Mouse (Mus musculus) limb, embryonic 11.5 days (tissue): Measurements from ENCODE around the gene Has3. TPM values are rescaled to one million over a fixed set of nuclear protein-coding genes. Genes with fewer than 3 reads are reported as not detected.

Experiments used
- ATAC-seq: fragments of 200-750 bp; cut with Nextera tagmentation; 2 replicates; pipeline ENCODE4 v1.8.0; 2017; ENCODE audit warnings: low read depth; ENCODE audit not compliant: insufficient number of reproducible peaks, low FRiP score, low TSS enrichment
- DNase-seq: peaks from one replicate; pipeline ENCODE4 v3.0.0-alpha.2; 2015; ENCODE audit warnings: low spot score
- H3K27ac ChIP-seq: fragments of 300-500 bp; sonication (generic); replicated peaks from 2 replicates; pipeline ENCODE4 v1.5.1; 2014; ENCODE audit warnings: low read depth, mild to moderate bottlenecking, low read length
- H3K27me3 ChIP-seq: fragments of 300-500 bp; sonication (generic); 2 replicates; pipeline ENCODE4 v1.6.1; 2014; ENCODE audit warnings: mild to moderate bottlenecking, low read length, mixed read lengths; ENCODE audit not compliant: control insufficient read depth, insufficient read depth
- H3K36me3 ChIP-seq: fragments of 300-500 bp; sonication (generic); 2 replicates; pipeline ENCODE4 v1.6.1; 2014; ENCODE audit warnings: mild to moderate bottlenecking, low read length, moderate library complexity, mixed read lengths; ENCODE audit not compliant: control insufficient read depth, insufficient read depth
- H3K4me1 ChIP-seq: fragments of 300-500 bp; sonication (generic); 2 replicates; pipeline ENCODE4 v1.6.1; 2014; ENCODE audit warnings: low read length, mixed read lengths; ENCODE audit not compliant: control insufficient read depth, insufficient read depth
- H3K4me2 ChIP-seq: fragments of 300-500 bp; sonication (generic); 2 replicates; pipeline ENCODE4 v1.6.1; 2014; ENCODE audit warnings: low read depth, mild to moderate bottlenecking, moderate library complexity; ENCODE audit not compliant: severe bottlenecking
- H3K4me3 ChIP-seq: fragments of 300-500 bp; sonication (generic); 2 replicates; pipeline ENCODE4 v1.5.1; 2014; ENCODE audit warnings: low read depth, low read length
- H3K9ac ChIP-seq: fragments of 300-500 bp; sonication (generic); 2 replicates; pipeline ENCODE4 v1.6.1; 2014; ENCODE audit warnings: mild to moderate bottlenecking, low read length
- H3K9me3 ChIP-seq: fragments of 300-500 bp; sonication (generic); 2 replicates; pipeline ENCODE4 v1.6.1; 2016; ENCODE audit warnings: low read length; ENCODE audit not compliant: control insufficient read depth
- WGBS: fragments of 180-500 bp; shearing (Covaris S2); extraction: QIAGEN DNeasy Blood & Tissue Kit; methylation state at CpG from one replicate; pipeline ENCODE4 v1.1.7; 2014; 5-methylcytosine and 5-hydroxymethylcytosine counted together
- polyA plus RNA-seq: library from polyadenylated mRNA; unstranded; fragments of >200 nt; fragmentation: Nextera tagmentation; extraction: Ambion mirVana; gene quantifications from 2 replicates; pipeline ENCODE4 v1.2.1, GENCODE M21; 2014

Gene Has3
- polyA plus RNA-seq, 1 experiment from 2014 or later: 0.40 TPM

DNA sequence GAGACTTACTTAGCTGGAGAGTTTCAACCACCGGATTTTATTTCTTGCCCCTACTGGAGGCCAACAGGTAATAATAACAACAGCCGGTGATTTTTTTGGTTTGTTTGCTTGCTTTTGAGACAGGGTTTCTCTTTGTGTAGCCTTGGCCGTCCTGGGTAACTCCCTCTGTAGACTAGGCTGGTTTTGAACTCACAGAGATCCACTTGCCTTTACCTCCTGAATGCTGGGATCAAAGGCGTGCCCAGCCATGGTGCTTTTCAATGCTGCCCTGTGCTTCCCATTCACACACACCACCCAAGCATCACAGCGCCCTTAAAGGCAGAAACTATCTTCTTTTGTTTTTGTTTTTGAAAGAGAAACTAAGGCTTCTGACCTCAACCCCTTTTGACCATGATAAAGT is 59.9 kb downstream of the Has3 start:
- no peaks in the 10 kb centered on the region for H3K27me3 ChIP-seq
- no peak overlapping the region for H3K4me3 ChIP-seq
- ATAC-seq (no peak), DNase-seq (no peak)
- H3K4me2 ChIP-seq: no peak overlapping the region
- H3K4me1 ChIP-seq: peaks cover 15% of the 10 kb centered on the region
- no peak overlapping the region for H3K27ac ChIP-seq
- H3K9ac ChIP-seq: no peak overlapping the region
- no peaks in the 10 kb centered on the region for H3K36me3 ChIP-seq
- H3K9me3 ChIP-seq: no peaks in the 10 kb centered on the region
- 76% methylated on average over 5 of the region's 5 CpGs for WGBS

DNA sequence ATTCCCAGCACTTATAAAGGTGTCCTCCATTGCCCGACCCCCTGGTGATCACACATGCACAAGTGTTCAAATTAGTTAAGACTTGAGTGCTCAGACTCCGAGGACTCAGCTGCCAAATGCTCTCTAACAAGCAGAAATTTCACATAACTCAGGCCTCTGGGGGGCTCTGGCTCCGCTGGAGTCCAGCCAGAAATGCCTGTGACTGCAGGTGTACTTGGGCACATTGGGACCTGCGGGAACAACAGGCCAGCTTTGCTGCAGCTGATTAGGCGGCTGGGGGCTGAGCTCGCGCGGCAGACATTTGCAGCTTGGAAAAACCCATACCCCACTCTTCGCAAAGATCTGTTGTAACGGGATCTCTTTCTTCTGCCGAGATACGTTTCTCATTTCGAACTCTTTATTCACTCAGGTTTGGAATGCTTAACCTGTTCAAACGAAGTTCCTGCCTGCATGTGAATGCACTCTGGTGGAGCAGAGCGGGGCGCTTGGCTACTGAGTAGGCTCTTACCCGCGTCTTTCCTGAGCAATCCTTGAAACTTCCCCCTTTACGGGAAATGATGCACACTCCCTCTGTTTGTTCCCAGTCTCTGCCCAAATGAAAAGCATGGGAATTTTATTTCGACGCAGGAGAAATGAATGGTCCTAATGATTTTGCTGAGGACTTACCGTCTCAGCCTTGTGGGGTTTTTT is 62.5 kb downstream of the Has3 start:
- Histone ChIP-seq H3K4me1 (peaks cover 19% of the 10 kb centered on the region), H3K27me3 (no peaks in the 10 kb centered on the region), H3K36me3 (no peaks in the 10 kb centered on the region), H3K9me3 (no peaks in the 10 kb centered on the region), H3K4me3 (no peak overlapping the region), H3K4me2 (peak overlapping the region; percentile 41), H3K27ac (0 out of 2 replicates have a peak overlapping the region, but pooled peaks have one; percentile 42), H3K9ac (peak overlapping the region; percentile 36; the same call in 1 of the 2 replicates)
- ATAC-seq (no peak), DNase-seq (peak; percentile 75)
- WGBS: 11% methylated on average over 22 of the region's 22 CpGs

DNA sequence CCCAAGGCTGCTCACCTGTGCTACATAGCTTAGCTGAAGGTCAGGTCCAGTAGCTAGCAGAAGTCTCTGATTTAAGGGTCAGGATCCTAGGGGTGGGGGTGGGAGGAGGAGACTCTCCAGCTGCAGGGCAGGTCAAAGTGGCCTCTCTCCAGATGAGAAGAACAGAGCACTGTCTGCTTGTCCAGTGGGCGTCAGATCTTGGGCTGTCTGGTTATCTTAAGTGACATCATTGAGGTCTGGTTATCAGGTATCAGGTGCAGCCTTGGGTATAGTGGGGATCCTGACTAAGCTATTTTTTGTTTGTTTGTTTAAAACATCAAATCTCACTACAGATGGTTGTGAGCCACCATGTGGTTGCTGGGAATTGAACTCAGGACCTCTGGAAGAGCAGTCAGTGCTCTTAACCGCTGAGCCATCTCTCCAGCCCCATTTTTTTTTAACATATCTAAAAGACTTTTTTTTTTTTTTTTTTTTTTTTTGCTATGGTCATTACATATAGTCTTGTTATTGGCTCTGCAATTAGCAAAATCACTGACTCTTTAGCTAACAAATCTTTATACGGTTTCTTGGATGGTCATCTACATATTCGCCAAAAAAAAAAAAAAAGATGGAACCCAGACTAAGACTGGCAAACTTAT is 63.6 kb downstream of the Has3 start:
- peaks cover 24% of the 10 kb centered on the region for H3K4me1 ChIP-seq
- no peak for ATAC-seq
- H3K9ac ChIP-seq: no peak overlapping the region
- H3K9me3 ChIP-seq: no peaks in the 10 kb centered on the region
- no peak for DNase-seq
- 85% methylated on average over 4 of the region's 4 CpGs for WGBS
- no peaks in the 10 kb centered on the region for H3K36me3 ChIP-seq
- H3K4me3 ChIP-seq: no peak overlapping the region
- H3K27ac ChIP-seq: no peak overlapping the region
- no peak overlapping the region; the same call in 1 of the 2 replicates for H3K4me2 ChIP-seq
- no peaks in the 10 kb centered on the region for H3K27me3 ChIP-seq

Other genes with a start within 250 kb of the Has3 start
- 10.0 and 10.5 TPM in 2 replicates for gene Tango6, start 187.2 kb upstream of the Has3 start, polyA plus RNA-seq
- 82.6 and 89.6 TPM in 2 replicates for gene Utp4, start 23.4 kb downstream of the Has3 start, polyA plus RNA-seq
- gene Sntb2, start 65.5 kb downstream of the Has3 start, polyA plus RNA-seq: 10.7 and 12.9 TPM in 2 replicates
- 71.4 and 73.1 TPM in 2 replicates for gene Vps4a, start 161.0 kb downstream of the Has3 start, polyA plus RNA-seq
- 53.7 and 54.2 TPM in 2 replicates for gene Pdf, start 178.4 kb downstream of the Has3 start, polyA plus RNA-seq
- gene Cog8, start 186.4 kb downstream of the Has3 start, polyA plus RNA-seq: 42.2 and 42.7 TPM in 2 replicates
- 119 and 126 TPM in 2 replicates for gene Nip7, start 186.6 kb downstream of the Has3 start, polyA plus RNA-seq
- gene Tmed6, start 195.4 kb downstream of the Has3 start, polyA plus RNA-seq: not detected in 2 replicates
- gene Terf2, start 226.3 kb downstream of the Has3 start, polyA plus RNA-seq: 16.5 and 18.8 TPM in 2 replicates